Mouse (Mus musculus) intestine, embryonic 16.5 days (tissue): ENCODE data around the gene Cldn4. TPM values are rescaled to one million over a fixed set of nuclear protein-coding genes. Genes with fewer than 3 reads are reported as not detected.
A peak's percentile ranks its signal among the peaks of the same experiment; 100 is the strongest.

Experiments used
- ATAC-seq: fragments of 200-750 bp; cut with Nextera tagmentation; 2 replicates; pipeline ENCODE4 v1.8.0; 2017; ENCODE audit warnings: moderate TSS enrichment, moderate library complexity
- H3K27ac ChIP-seq: fragments of 300-500 bp; sonication (generic); 2 replicates; pipeline ENCODE4 v1.5.1; 2014; ENCODE audit warnings: mild to moderate bottlenecking, low read length
- H3K27me3 ChIP-seq: fragments of 300-500 bp; sonication (generic); replicated peaks from 2 replicates; pipeline ENCODE4 v1.6.1; 2014; ENCODE audit warnings: low read length, control low read depth, mixed read lengths; ENCODE audit not compliant: control insufficient read depth, insufficient read depth
- H3K36me3 ChIP-seq: fragments of 300-500 bp; sonication (generic); 2 replicates; pipeline ENCODE4 v1.6.1; 2014; ENCODE audit warnings: low read length, control low read depth; ENCODE audit not compliant: control insufficient read depth, insufficient read depth
- H3K4me1 ChIP-seq: fragments of 300-500 bp; sonication (generic); 2 replicates; pipeline ENCODE4 v1.6.1; 2014; ENCODE audit warnings: low read length, control low read depth, mixed read lengths; ENCODE audit not compliant: control insufficient read depth, insufficient read depth
- H3K4me2 ChIP-seq: fragments of 300-500 bp; sonication (generic); 2 replicates; pipeline ENCODE4 v1.6.1; 2014; ENCODE audit warnings: low read depth, low read length, control low read depth
- H3K4me3 ChIP-seq: fragments of 300-500 bp; sonication (generic); 2 replicates; pipeline ENCODE4 v1.5.1; 2014; ENCODE audit warnings: mild to moderate bottlenecking, low read length
- H3K9ac ChIP-seq: fragments of 300-500 bp; sonication (generic); 2 replicates; pipeline ENCODE4 v1.6.1; 2014; ENCODE audit warnings: low read depth, low read length
- H3K9me3 ChIP-seq: fragments of 300-500 bp; sonication (generic); 2 replicates; pipeline ENCODE4 v1.6.1; 2016; ENCODE audit warnings: low read length, control low read depth; ENCODE audit not compliant: control insufficient read depth
- WGBS: fragments of 180-500 bp; shearing (Covaris S2); extraction: QIAGEN DNeasy Blood & Tissue Kit; methylation state at CpG from one replicate; pipeline ENCODE4 v1.1.7; 2014; 5-methylcytosine and 5-hydroxymethylcytosine counted together
- polyA plus RNA-seq: library from polyadenylated mRNA; unstranded; fragments of >200 nt; fragmentation: Nextera tagmentation; extraction: Ambion mirVana; gene quantifications from 2 replicates; pipeline ENCODE4 v1.2.1, GENCODE M21; 2015

The Cldn4 gene
- polyA plus RNA-seq: 48.7 and 54.2 TPM in 2 replicates

DNA sequence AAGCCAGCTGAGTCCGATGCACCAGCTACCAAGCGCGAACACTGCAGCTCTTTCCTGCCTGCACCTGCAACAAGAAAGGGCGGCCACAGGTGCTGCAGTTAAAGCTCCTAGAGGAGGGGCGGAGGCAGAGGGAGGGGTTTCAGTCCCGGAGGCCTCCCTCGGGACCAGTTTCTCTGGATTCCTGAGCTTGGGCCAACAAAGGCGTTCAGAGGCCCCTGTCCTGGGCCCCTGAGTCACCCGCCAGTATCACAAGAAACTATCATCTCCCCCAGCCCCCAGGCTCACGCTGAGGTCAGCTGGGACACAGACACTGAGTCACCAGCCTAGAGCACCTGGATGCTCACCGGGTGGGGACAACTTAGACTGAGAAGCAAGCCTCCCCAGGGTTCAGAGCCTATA is at the start of gene Cldn4:
Gene Cldn4 (minus strand): TSS at position 78 of the 399 bp plus-strand sequence.
- H3K9me3 ChIP-seq: no peaks in the 10 kb centered on the region
- ATAC-seq: peak; percentile 81
- H3K27ac ChIP-seq: peak within 1 kb of the TSS; percentile 90
- WGBS: 16% methylated on average over 11 of the region's 11 CpGs
- H3K36me3 ChIP-seq: no peaks in the 10 kb centered on the region
- H3K9ac ChIP-seq: peak within 1 kb of the TSS; percentile 74
- peak within 1 kb of the TSS; percentile 44 for H3K4me2 ChIP-seq
- no peaks in the 10 kb centered on the region for H3K27me3 ChIP-seq
- H3K4me3 ChIP-seq: peak within 1 kb of the TSS; percentile 47
- H3K4me1 ChIP-seq: peaks cover 24% of the 10 kb centered on the region

DNA sequence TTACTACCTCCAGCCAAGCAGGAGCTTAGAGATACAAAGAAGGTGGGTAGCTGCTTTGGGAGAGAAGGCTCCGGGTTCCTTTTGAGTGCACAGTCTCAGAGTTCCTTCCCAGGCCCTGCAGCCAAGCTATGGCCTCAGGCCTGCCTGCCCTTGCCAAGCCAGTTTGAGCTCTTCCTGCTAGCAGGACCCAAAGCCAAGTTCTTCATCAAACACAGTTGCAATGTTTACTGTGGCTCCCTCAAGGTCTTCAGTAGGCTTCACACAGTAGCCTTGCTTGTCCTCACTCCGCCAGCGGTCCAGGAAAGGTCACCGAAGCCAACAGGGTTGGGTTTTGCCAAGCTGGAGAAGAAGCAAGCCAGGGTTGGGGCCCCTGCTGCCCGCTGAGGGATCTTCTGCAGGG is 45.8 kb upstream of the Cldn4 start:
- Histone ChIP-seq H3K27me3 (no peaks in the 10 kb centered on the region; the same call in 1 of the 2 replicates), H3K4me3 (no peak overlapping the region), H3K9ac (no peak overlapping the region), H3K4me2 (no peak overlapping the region), H3K4me1 (peaks cover 10% of the 10 kb centered on the region), H3K9me3 (no peaks in the 10 kb centered on the region), H3K27ac (no peak overlapping the region), H3K36me3 (no peaks in the 10 kb centered on the region)
- WGBS: 75% methylated on average over 5 of the region's 5 CpGs
- ATAC-seq: no peak

DNA sequence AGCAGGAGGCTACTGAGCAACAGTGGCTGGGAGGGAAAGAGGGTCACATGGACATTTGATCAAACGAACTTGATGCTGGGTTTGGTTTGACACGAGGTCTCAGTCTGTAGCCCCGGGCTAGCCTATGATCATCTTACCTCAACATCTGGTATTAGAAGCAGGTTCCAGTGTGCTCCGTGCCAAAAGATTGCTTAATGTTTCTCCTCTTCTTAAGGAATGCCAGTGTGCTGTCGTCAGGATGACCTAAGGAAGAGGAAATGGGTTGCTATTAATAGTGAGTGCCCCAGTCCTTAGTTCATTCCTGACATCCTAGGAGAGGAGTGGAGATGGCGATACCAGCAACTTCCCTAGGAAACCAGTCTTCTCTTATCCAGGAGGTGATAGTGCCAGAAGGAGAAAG is 43.0 kb upstream of the Cldn4 start:
- H3K27me3 ChIP-seq: peaks cover 14% of the 10 kb centered on the region
- H3K4me2 ChIP-seq: no peak overlapping the region
- no peak overlapping the region for H3K27ac ChIP-seq
- no peaks in the 10 kb centered on the region for H3K9me3 ChIP-seq
- H3K4me1 ChIP-seq: peaks cover 23% of the 10 kb centered on the region
- no peak overlapping the region for H3K9ac ChIP-seq
- ATAC-seq: no peak
- no peak overlapping the region for H3K4me3 ChIP-seq
- WGBS: 56% methylated on average over 6 of the region's 6 CpGs
- no peaks in the 10 kb centered on the region for H3K36me3 ChIP-seq

DNA sequence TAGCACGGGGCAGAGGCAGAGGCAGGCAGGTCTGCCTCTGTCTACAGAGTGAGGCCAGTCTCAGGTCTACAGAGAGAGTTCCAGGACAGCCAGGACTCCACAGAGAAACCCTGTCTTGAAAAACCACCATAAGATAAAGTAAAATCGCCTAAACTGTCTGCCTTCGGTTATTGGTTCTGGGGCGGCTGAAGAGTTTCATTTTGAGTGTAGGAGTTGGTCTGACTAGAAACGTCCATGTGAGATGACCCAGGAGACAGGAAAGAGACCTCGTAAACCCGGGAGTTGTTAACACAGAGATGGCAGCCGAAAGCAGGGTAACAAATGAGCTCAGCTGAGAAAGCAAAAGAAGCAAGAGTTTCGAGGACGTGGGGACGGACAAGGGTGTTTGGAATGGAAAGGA is 42.4 kb upstream of the Cldn4 start:
- Histone ChIP-seq H3K27ac (peak overlapping the region; percentile 48), H3K9ac (peak overlapping the region; percentile 59), H3K4me3 (peak overlapping the region; percentile 34), H3K4me2 (peak overlapping the region; percentile 43), H3K4me1 (peaks cover 25% of the 10 kb centered on the region), H3K9me3 (no peaks in the 10 kb centered on the region), H3K27me3 (peaks cover 14% of the 10 kb centered on the region), H3K36me3 (no peaks in the 10 kb centered on the region)
- ATAC-seq: no peak
- 45% methylated on average over 11 of the region's 11 CpGs for WGBS

DNA sequence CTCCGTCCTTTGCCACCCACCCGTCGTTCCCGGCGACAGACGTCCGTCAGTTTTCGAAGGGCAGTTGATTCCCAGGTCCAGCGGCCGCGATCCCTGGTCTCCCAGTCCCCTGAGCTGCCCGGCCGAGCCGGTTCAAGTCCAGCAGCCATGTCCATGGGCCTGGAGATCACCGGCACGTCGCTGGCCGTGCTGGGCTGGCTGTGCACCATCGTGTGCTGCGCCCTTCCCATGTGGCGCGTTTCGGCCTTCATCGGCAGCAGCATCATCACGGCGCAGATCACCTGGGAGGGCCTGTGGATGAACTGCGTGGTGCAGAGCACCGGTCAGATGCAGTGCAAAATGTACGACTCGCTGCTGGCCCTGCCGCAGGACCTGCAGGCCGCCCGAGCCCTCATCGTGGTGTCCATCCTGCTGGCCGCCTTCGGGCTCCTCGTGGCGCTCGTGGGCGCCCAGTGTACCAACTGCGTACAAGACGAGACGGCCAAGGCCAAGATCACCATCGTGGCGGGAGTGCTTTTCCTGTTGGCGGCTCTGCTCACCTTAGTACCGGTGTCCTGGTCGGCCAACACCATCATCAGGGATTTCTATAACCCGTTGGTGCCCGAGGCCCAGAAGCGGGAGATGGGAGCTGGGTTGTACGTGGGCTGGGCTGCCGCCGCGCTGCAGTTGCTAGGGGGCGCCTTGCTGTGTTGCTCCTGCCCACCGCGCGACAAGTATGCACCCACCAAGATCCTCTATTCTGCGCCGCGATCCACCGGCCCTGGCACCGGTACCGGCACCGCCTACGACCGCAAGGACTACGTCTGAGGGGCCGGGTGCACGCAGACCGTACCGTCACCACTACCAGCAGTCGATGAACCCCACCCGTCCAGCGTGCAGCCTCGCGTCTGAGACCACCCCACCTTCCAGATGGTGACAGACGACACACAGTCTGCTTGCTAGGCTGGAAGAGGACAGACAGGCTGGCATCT is 39.8 kb upstream of the Cldn4 start:
- ATAC-seq: peak; percentile 16
- Histone ChIP-seq H3K27me3 (peaks cover 14% of the 10 kb centered on the region), H3K4me3 (peak overlapping the region; percentile 55), H3K9ac (peak overlapping the region; percentile 76), H3K36me3 (no peaks in the 10 kb centered on the region), H3K4me2 (peak overlapping the region; percentile 57), H3K4me1 (peaks cover 32% of the 10 kb centered on the region), H3K27ac (peak overlapping the region; percentile 95), H3K9me3 (no peaks in the 10 kb centered on the region)
- 3% methylated on average over 79 of the region's 79 CpGs for WGBS

DNA sequence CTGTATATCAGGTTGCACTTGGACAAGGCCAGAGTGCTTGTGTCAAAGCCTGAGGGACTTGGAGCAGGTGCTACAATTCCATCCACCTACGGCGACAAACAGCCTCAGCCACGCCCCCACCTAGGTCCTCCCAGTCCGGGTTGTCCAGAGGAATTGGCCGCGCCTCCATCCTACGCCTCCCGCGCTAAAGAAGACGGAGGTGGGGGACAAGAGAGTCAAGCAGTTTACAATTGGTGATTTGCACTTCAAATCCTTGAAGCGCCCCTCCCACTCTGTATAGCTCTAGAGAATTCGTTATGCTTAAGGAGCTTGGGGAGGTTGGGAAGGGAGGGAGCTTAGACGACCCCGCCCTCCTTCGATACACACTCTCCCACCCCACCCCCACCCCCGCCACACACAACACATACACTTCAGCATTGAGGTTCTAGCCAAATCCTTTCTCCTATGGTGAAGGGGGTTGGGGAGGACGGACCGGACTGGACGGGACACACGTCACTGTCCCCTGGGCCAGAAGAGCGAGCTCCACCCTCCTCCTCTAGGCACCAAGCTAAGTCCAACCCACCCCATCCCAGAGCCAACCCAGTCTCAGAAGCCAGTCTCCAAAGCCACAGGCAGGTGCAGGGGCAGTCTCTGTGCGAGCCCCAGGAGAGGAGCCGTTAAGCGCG is 39.0 kb upstream of the Cldn4 start, which contains the start of gene Cldn3:
Gene Cldn3 (plus strand): TSS at position 582 of the 665 bp plus-strand sequence.
- peak; percentile 89 for ATAC-seq
- peak within 1 kb of the TSS; percentile 57 for H3K4me2 ChIP-seq

DNA sequence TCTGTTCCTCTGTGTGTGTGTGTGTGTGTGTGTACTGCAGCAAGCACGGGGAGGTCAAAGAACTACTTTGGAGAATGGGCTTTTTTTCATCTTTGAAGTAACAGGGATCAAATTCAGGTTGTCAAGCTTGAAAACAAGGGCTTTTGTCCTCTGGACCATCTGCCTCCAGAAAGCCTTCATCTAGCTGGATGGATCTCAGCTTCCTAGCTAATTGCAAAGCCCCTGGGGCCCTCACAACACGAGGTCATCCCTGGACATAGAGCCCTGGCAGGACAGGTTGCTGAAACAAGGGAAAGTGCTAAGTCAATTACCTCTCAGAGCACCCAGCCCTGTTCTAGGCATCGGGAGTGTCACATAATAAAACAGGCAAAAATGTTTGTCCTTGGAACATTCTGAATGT is 37.0 kb upstream of the Cldn4 start:
- Histone ChIP-seq H3K4me1 (peaks cover 26% of the 10 kb centered on the region), H3K9ac (no peak overlapping the region), H3K4me3 (no peak overlapping the region), H3K9me3 (no peaks in the 10 kb centered on the region), H3K27ac (peak overlapping the region; percentile 62; the same call in 1 of the 2 replicates), H3K27me3 (peaks cover 14% of the 10 kb centered on the region), H3K36me3 (no peaks in the 10 kb centered on the region), H3K4me2 (no peak overlapping the region)
- 25% methylated on average over 3 of the region's 3 CpGs for WGBS
- no peak for ATAC-seq

More for the DNA sequence above, 39.0 kb upstream of the Cldn4 start, which contains the start of gene Cldn3:
- H3K36me3 ChIP-seq: no peaks in the 10 kb centered on the region
- H3K9me3 ChIP-seq: no peaks in the 10 kb centered on the region
- H3K9ac ChIP-seq: peak within 1 kb of the TSS; percentile 76
- H3K27ac ChIP-seq: peak within 1 kb of the TSS; percentile 95
- H3K4me3 ChIP-seq: peak within 1 kb of the TSS; percentile 55
- 1% methylated on average over 25 of the region's 25 CpGs for WGBS
- peaks cover 33% of the 10 kb centered on the region for H3K4me1 ChIP-seq
- peaks cover 14% of the 10 kb centered on the region for H3K27me3 ChIP-seq

DNA sequence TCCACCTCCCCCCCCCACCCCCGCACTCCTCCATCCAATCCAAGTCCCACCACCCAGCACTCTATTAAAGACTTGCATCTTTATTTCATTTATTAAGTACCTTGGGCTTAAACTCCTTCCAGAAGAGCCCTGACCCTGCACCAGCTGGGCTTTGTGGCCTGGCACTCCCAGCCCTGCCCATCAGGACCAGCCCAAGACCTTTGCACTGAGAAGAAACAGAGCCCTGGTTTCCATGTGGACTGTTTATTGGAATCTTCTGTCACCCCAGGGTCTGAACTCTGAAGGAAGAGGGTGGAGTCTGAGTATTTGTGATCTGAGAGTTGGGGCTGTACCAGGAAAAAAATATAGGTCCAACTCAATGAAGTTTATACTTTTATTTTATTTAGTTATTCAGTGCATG is 36.4 kb upstream of the Cldn4 start:
- Histone ChIP-seq H3K4me3 (no peak overlapping the region), H3K9ac (no peak overlapping the region), H3K4me1 (peaks cover 26% of the 10 kb centered on the region), H3K9me3 (no peaks in the 10 kb centered on the region), H3K36me3 (no peaks in the 10 kb centered on the region), H3K27ac (peak overlapping the region; percentile 62; the same call in 1 of the 2 replicates), H3K4me2 (no peak overlapping the region), H3K27me3 (peaks cover 14% of the 10 kb centered on the region)
- 92% methylated on average over 1 of the region's 1 CpGs for WGBS
- ATAC-seq: no peak

DNA sequence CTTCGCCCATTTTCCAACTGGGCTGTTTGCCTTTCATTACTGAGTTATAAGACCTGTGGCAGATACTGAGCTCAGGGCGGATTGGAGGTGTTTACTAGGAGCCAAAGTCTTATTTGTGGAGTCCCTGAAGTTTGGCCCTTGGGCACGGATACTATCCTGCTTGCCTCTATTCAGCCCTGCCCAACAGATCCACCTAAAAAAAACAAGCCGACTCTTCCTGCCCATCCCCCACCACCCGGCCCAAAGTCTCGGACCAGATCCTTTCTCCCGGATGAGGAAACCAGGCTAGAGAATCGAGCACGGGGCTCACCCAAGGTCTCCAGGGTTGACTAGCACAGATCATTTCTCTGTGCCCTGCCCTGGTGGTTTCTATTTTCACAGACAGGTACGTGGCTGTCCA is 34.4 kb upstream of the Cldn4 start:
- Histone ChIP-seq H3K4me3 (0 out of 2 replicates have a peak overlapping the region, but pooled peaks have one; percentile 8), H3K27ac (peak overlapping the region; percentile 53), H3K27me3 (peaks cover 4% of the 10 kb centered on the region), H3K4me1 (peaks cover 23% of the 10 kb centered on the region), H3K36me3 (no peaks in the 10 kb centered on the region), H3K9me3 (no peaks in the 10 kb centered on the region), H3K4me2 (peak overlapping the region; percentile 25; the same call in 1 of the 2 replicates), H3K9ac (no peak overlapping the region; the same call in 1 of the 2 replicates)
- 45% methylated on average over 10 of the region's 10 CpGs for WGBS
- ATAC-seq: no peak
